Mouse (Mus musculus): ENCODE measurements around the gene Vps37c. TPM values are rescaled to one million over a fixed set of nuclear protein-coding genes. Genes with fewer than 3 reads are reported as not detected.

Gene Vps37c
- polyA plus RNA-seq, 1 experiment from 2014 or later, result 37.5 TPM

DNA sequence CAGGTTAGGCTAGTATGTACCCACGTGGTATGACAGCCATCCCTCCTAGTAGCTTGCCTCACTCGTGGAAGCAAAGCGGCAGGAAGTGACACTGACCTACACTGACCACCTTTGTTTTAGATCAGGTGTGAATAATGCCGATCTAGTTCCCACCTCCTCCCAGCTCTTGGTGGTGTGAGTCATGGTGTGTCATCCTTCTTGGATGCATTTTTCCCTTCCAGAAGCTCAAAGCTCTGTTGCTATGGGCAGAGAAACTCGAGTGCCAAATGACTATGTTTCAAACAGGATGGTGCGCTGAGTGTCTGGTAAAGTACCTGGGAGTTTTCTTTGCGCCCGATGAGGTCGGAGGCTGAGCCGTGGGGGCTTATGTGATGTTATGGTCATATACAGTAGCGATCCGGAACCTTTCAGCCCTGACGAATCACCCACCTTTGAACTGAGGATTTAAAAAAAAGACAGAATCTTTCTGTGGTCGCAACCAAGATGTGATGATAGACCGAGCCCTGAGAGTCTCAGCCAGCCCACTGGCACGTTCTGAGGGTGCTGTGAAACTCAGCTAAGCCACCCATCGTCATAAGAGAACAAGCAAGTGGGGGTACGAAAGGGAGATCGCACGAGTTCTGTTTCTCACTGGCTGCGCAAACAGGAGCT, 75.0 kb downstream of the Vps37c start:
- H3K27me3 ChIP-seq (ENCODE audit: control insufficient read depth, insufficient read depth, low read length), result no peaks in the 10 kb centered on the region
- ATAC-seq (ENCODE audit: insufficient number of reproducible peaks, insufficient read depth, low FRiP score, low read depth), result no peak
- no peaks in the 10 kb centered on the region for H3K9me3 ChIP-seq (ENCODE audit: control insufficient read depth, low read depth, low read length)
- H3K27ac ChIP-seq (ENCODE audit: low read length), result no peak overlapping the region
- H3K4me2 ChIP-seq (replicated peaks; ENCODE audit: low read depth, low read length), result no peak overlapping the region
- no peak overlapping the region for H3K4me3 ChIP-seq (ENCODE audit: low read depth, low read length)
- WGBS, result 69% methylated on average over 21 of the region's 21 CpGs
- H3K4me1 ChIP-seq (ENCODE audit: control insufficient read depth, insufficient read depth, low read length), result peaks cover 6% of the 10 kb centered on the region
- no peaks in the 10 kb centered on the region for H3K36me3 ChIP-seq (ENCODE audit: control insufficient read depth, insufficient read depth, low read length)
- H3K9ac ChIP-seq (replicated peaks; ENCODE audit: low read depth, low read length), result no peak overlapping the region

Other genes starting within 250 kb of the Vps37c start
- 0.42 and 0.66 TPM in 2 replicates for gene Lrrc10b, start 231.3 kb upstream of the Vps37c start, polyA plus RNA-seq (2014; fragmentation: Nextera tagmentation; extraction: Ambion mirVana)
- 0.17 TPM in 1 of 2 replicates, not detected in the other for gene Ppp1r32, start 205.8 kb upstream of the Vps37c start, polyA plus RNA-seq (2014; fragmentation: Nextera tagmentation; extraction: Ambion mirVana)
- 57.1 and 58.8 TPM in 2 replicates for gene Cpsf7, start 163.5 kb upstream of the Vps37c start, polyA plus RNA-seq (2014; fragmentation: Nextera tagmentation; extraction: Ambion mirVana)
- 57.9 and 64.5 TPM in 2 replicates for gene Sdhaf2, start 162.6 kb upstream of the Vps37c start, polyA plus RNA-seq (2014; fragmentation: Nextera tagmentation; extraction: Ambion mirVana)
- gene Tmem216, start 132.5 kb upstream of the Vps37c start, polyA plus RNA-seq (2014; fragmentation: Nextera tagmentation; extraction: Ambion mirVana), result 52.7 and 53.8 TPM in 2 replicates
- 18.9 TPM in 2 replicates for gene Cyb561a3, start 111.6 kb upstream of the Vps37c start, polyA plus RNA-seq (2014; fragmentation: Nextera tagmentation; extraction: Ambion mirVana)
- 37.0 and 38.4 TPM in 2 replicates for gene Tmem138, start 111.4 kb upstream of the Vps37c start, polyA plus RNA-seq (2014; fragmentation: Nextera tagmentation; extraction: Ambion mirVana)
- gene Ddb1, start 83.4 kb upstream of the Vps37c start, polyA plus RNA-seq (2014; fragmentation: Nextera tagmentation; extraction: Ambion mirVana), result 303 and 313 TPM in 2 replicates
- 17.7 and 19.2 TPM in 2 replicates for gene Tkfc, start 83.1 kb upstream of the Vps37c start, polyA plus RNA-seq (2014; fragmentation: Nextera tagmentation; extraction: Ambion mirVana)
- 1.1 and 1.9 TPM in 2 replicates for gene Vwce, start 54.5 kb upstream of the Vps37c start, polyA plus RNA-seq (2014; fragmentation: Nextera tagmentation; extraction: Ambion mirVana)
- 10.2 and 14.1 TPM in 2 replicates for gene Pga5, start 10.7 kb upstream of the Vps37c start, polyA plus RNA-seq (2014; fragmentation: Nextera tagmentation; extraction: Ambion mirVana)
- 0.77 and 2.1 TPM in 2 replicates for gene Cd5, start 50.3 kb downstream of the Vps37c start, polyA plus RNA-seq (2014; fragmentation: Nextera tagmentation; extraction: Ambion mirVana)
- gene Cd6, start 141.3 kb downstream of the Vps37c start, polyA plus RNA-seq (2014; fragmentation: Nextera tagmentation; extraction: Ambion mirVana), result 0.58 TPM in 1 of 2 replicates, not detected in the other
- gene Slc15a3, start 151.0 kb downstream of the Vps37c start, polyA plus RNA-seq (2014; fragmentation: Nextera tagmentation; extraction: Ambion mirVana), result 0.45 and 0.52 TPM in 2 replicates
- gene Tmem132a, start 181.2 kb downstream of the Vps37c start, polyA plus RNA-seq (2014; fragmentation: Nextera tagmentation; extraction: Ambion mirVana), result 59.3 and 63.2 TPM in 2 replicates
- 132 and 137 TPM in 2 replicates for gene Tmem109, start 193.3 kb downstream of the Vps37c start, polyA plus RNA-seq (2014; fragmentation: Nextera tagmentation; extraction: Ambion mirVana)
- gene Prpf19, start 206.5 kb downstream of the Vps37c start, polyA plus RNA-seq (2014; fragmentation: Nextera tagmentation; extraction: Ambion mirVana), result 47.9 and 49.9 TPM in 2 replicates
- gene Zp1, start 231.9 kb downstream of the Vps37c start, polyA plus RNA-seq (2014; fragmentation: Nextera tagmentation; extraction: Ambion mirVana), result not detected in 2 replicates
- not detected in 2 replicates for gene Ptgdr2, start 248.4 kb downstream of the Vps37c start, polyA plus RNA-seq (2014; fragmentation: Nextera tagmentation; extraction: Ambion mirVana)

Data from stomach, embryonic 14.5 days (tissue).